Mouse (Mus musculus): ENCODE results near the gene Vwf. TPM values are rescaled to one million over a fixed set of nuclear protein-coding genes. Genes with fewer than 3 reads are reported as not detected.

The Vwf gene
- polyA plus RNA-seq, 1 experiment = 3.2 TPM

- H3K9me3 ChIP-seq (replicated peaks; ENCODE audit: control insufficient read depth, insufficient read depth, low read length, poor library complexity, severe bottlenecking) = no peaks in the 10 kb centered on the region
- H3K36me3 ChIP-seq (ENCODE audit: control insufficient read depth, insufficient read depth, low read length, poor library complexity, severe bottlenecking) = no peaks in the 10 kb centered on the region
- no peak for TF ChIP-seq POLR2A (IDR thresholded peaks at IDR 0.05; ENCODE audit: insufficient read depth, low read length)
- no peak for TF ChIP-seq EP300 (IDR thresholded peaks at IDR 0.05; ENCODE audit: insufficient read depth, low read depth, low read length)
- TF ChIP-seq CTCF (IDR thresholded peaks at IDR 0.05; ENCODE audit: low read depth, low read length) = no peak
- H3K4me1 ChIP-seq (ENCODE audit: control insufficient read depth, insufficient read depth, low read length) = no peaks in the 10 kb centered on the region
- no peaks in the 10 kb centered on the region for H3K27me3 ChIP-seq (ENCODE audit: control insufficient read depth, insufficient read depth, low read length, poor library complexity, severe bottlenecking)
- no peak overlapping the region for H3K4me3 ChIP-seq (ENCODE audit: low read depth, low read length)
- no peak overlapping the region for H3K9ac ChIP-seq (ENCODE audit: low read depth, poor library complexity, severe bottlenecking)
- H3K27ac ChIP-seq (ENCODE audit: insufficient read depth, low read length) = no peak overlapping the region
These were observed 6.2 kb downstream of the Vwf start for GRCm38 (mm10) chr6:125552760-125553159.

DNA sequence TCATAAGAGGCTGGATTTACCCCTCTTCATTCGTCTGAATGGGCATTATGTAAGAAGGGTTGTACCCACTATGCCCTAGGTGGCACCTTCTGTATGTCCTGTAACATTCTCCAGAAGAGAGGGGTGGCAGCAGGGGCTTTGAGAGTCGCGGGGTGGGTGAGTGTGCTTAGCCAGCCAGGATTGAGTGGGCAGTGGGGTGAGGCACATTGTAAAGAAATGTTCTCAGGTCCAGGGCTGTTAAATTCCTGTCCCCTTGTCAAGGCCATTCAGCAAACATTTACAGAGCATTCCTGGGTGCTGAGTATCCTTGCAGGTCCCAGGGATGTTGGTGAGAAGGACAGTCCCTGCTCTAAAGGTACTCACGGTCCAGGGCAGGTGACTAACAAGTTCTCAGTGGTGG is 7.0 kb downstream of the Vwf start:
- H3K27ac ChIP-seq (ENCODE audit: insufficient read depth, low read length) = no peak overlapping the region
- H3K4me3 ChIP-seq (ENCODE audit: low read depth, low read length) = no peak overlapping the region
- no peaks in the 10 kb centered on the region for H3K9me3 ChIP-seq (replicated peaks; ENCODE audit: control insufficient read depth, insufficient read depth, low read length, poor library complexity, severe bottlenecking)
- H3K4me1 ChIP-seq (ENCODE audit: control insufficient read depth, insufficient read depth, low read length) = no peaks in the 10 kb centered on the region
- TF ChIP-seq POLR2A (IDR thresholded peaks at IDR 0.05; ENCODE audit: insufficient read depth, low read length) (no peak), EP300 (IDR thresholded peaks at IDR 0.05; ENCODE audit: insufficient read depth, low read depth, low read length) (no peak), CTCF (IDR thresholded peaks at IDR 0.05; ENCODE audit: low read depth, low read length) (no peak)
- H3K9ac ChIP-seq (ENCODE audit: low read depth, poor library complexity, severe bottlenecking) = no peak overlapping the region
- H3K36me3 ChIP-seq (ENCODE audit: control insufficient read depth, insufficient read depth, low read length, poor library complexity, severe bottlenecking) = no peaks in the 10 kb centered on the region
- H3K27me3 ChIP-seq (ENCODE audit: control insufficient read depth, insufficient read depth, low read length, poor library complexity, severe bottlenecking) = no peaks in the 10 kb centered on the region

- no peak overlapping the region for H3K4me3 ChIP-seq (ENCODE audit: low read depth, low read length)
These were observed 12.3 kb downstream of the Vwf start for GRCm38 (mm10) chr6:125558831-125559230.

DNA sequence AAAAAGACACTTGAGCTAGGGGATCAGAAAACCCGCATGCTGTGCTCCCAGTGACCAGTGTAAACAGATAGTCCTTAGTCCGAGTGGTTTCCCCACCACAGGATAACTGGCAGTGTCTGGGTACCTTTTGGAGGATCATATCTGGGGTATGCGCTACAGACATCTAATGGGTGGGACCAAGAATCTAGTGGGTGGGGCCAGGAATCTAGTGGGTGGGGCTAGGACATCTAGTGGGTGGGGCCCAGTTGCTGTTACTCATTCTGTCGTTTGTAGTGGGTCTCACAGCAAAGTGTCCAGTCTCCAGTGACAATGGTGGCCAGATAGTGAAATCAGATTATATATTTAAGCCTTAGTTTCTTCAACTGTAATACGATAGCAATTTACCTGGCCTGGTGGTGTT is 14.5 kb downstream of the Vwf start:
- no peaks in the 10 kb centered on the region for H3K36me3 ChIP-seq (ENCODE audit: control insufficient read depth, insufficient read depth, low read length, poor library complexity, severe bottlenecking)
- H3K4me1 ChIP-seq (ENCODE audit: control insufficient read depth, insufficient read depth, low read length) = peaks cover 3% of the 10 kb centered on the region
- H3K9ac ChIP-seq (ENCODE audit: low read depth, poor library complexity, severe bottlenecking) = no peak overlapping the region
- H3K27me3 ChIP-seq (ENCODE audit: control insufficient read depth, insufficient read depth, low read length, poor library complexity, severe bottlenecking) = no peaks in the 10 kb centered on the region
- H3K27ac ChIP-seq (ENCODE audit: insufficient read depth, low read length) = no peak overlapping the region
- no peak overlapping the region for H3K4me3 ChIP-seq (ENCODE audit: low read depth, low read length)
- TF ChIP-seq EP300 (IDR thresholded peaks at IDR 0.05; ENCODE audit: insufficient read depth, low read depth, low read length) (no peak), POLR2A (IDR thresholded peaks at IDR 0.05; ENCODE audit: insufficient read depth, low read length) (no peak), CTCF (IDR thresholded peaks at IDR 0.05; ENCODE audit: low read depth, low read length) (no peak)
- H3K9me3 ChIP-seq (replicated peaks; ENCODE audit: control insufficient read depth, insufficient read depth, low read length, poor library complexity, severe bottlenecking) = no peaks in the 10 kb centered on the region

More at GRCm38 (mm10) chr6:125558831-125559230, 12.3 kb downstream of the Vwf start:
- no peak overlapping the region for H3K9ac ChIP-seq (ENCODE audit: low read depth, poor library complexity, severe bottlenecking)
- H3K4me1 ChIP-seq (ENCODE audit: control insufficient read depth, insufficient read depth, low read length) = no peaks in the 10 kb centered on the region
- no peaks in the 10 kb centered on the region for H3K9me3 ChIP-seq (replicated peaks; ENCODE audit: control insufficient read depth, insufficient read depth, low read length, poor library complexity, severe bottlenecking)
- no peaks in the 10 kb centered on the region for H3K36me3 ChIP-seq (ENCODE audit: control insufficient read depth, insufficient read depth, low read length, poor library complexity, severe bottlenecking)
- H3K27me3 ChIP-seq (ENCODE audit: control insufficient read depth, insufficient read depth, low read length, poor library complexity, severe bottlenecking) = no peaks in the 10 kb centered on the region
- no peak overlapping the region for H3K27ac ChIP-seq (ENCODE audit: insufficient read depth, low read length)
- TF ChIP-seq EP300 (IDR thresholded peaks at IDR 0.05; ENCODE audit: insufficient read depth, low read depth, low read length) (no peak), CTCF (IDR thresholded peaks at IDR 0.05; ENCODE audit: low read depth, low read length) (no peak), POLR2A (IDR thresholded peaks at IDR 0.05; ENCODE audit: insufficient read depth, low read length) (no peak)

DNA sequence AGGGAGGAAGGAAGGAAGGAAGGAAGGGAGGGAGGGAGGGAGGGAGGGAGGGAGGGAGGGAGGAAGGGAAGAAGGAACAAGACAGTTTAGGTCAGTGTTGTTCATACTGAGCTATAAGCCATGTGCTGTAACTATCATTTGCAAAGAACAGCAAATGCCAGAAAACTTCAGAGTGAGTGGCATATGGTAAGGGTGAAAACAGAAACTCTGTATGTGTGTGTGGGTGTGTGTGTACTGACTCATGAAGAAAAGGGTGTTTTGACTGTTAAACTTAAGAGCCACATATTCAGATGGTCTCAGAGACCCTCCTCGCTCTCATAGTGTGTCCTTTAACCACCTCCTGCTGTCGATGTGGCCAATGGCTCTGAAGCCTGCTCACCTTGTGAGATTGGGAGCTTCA is 14.9 kb downstream of the Vwf start:
- no peaks in the 10 kb centered on the region for H3K27me3 ChIP-seq (ENCODE audit: control insufficient read depth, insufficient read depth, low read length, poor library complexity, severe bottlenecking)
- H3K36me3 ChIP-seq (ENCODE audit: control insufficient read depth, insufficient read depth, low read length, poor library complexity, severe bottlenecking) = no peaks in the 10 kb centered on the region
- H3K9ac ChIP-seq (ENCODE audit: low read depth, poor library complexity, severe bottlenecking) = no peak overlapping the region
- H3K27ac ChIP-seq (ENCODE audit: insufficient read depth, low read length) = no peak overlapping the region
- H3K9me3 ChIP-seq (replicated peaks; ENCODE audit: control insufficient read depth, insufficient read depth, low read length, poor library complexity, severe bottlenecking) = no peaks in the 10 kb centered on the region
- H3K4me3 ChIP-seq (ENCODE audit: low read depth, low read length) = no peak overlapping the region
- peaks cover 4% of the 10 kb centered on the region for H3K4me1 ChIP-seq (ENCODE audit: control insufficient read depth, insufficient read depth, low read length)
- TF ChIP-seq CTCF (IDR thresholded peaks at IDR 0.05; ENCODE audit: low read depth, low read length) (no peak), POLR2A (IDR thresholded peaks at IDR 0.05; ENCODE audit: insufficient read depth, low read length) (no peak), EP300 (IDR thresholded peaks at IDR 0.05; ENCODE audit: insufficient read depth, low read depth, low read length) (no peak)

GRCm38 (mm10) chr6:125564812-125565281 is 18.3 kb downstream of the Vwf start:
- Histone ChIP-seq H3K4me1 (ENCODE audit: control insufficient read depth, insufficient read depth, low read length) (peaks cover 4% of the 10 kb centered on the region), H3K9ac (ENCODE audit: low read depth, poor library complexity, severe bottlenecking) (no peak overlapping the region), H3K27ac (ENCODE audit: insufficient read depth, low read length) (no peak overlapping the region), H3K4me3 (ENCODE audit: low read depth, low read length) (no peak overlapping the region), H3K36me3 (ENCODE audit: control insufficient read depth, insufficient read depth, low read length, poor library complexity, severe bottlenecking) (no peaks in the 10 kb centered on the region), H3K9me3 (replicated peaks; ENCODE audit: control insufficient read depth, insufficient read depth, low read length, poor library complexity, severe bottlenecking) (no peaks in the 10 kb centered on the region), H3K27me3 (ENCODE audit: control insufficient read depth, insufficient read depth, low read length, poor library complexity, severe bottlenecking) (no peaks in the 10 kb centered on the region)
- no peak for TF ChIP-seq POLR2A (IDR thresholded peaks at IDR 0.05; ENCODE audit: insufficient read depth, low read length)
- no peak for TF ChIP-seq EP300 (IDR thresholded peaks at IDR 0.05; ENCODE audit: insufficient read depth, low read depth, low read length)
- TF ChIP-seq CTCF (IDR thresholded peaks at IDR 0.05; ENCODE audit: low read depth, low read length) = no peak

All from ES-Bruce4 (cell line).